Mouse (Mus musculus) liver, adult (tissue): ENCODE data around the gene Frmd5.

Source experiments
- GATA4 ChIP-seq: IDR thresholded peaks from 2 replicates; pipeline ENCODE4 v1.6.1; 2014; ENCODE audit warnings: mild to moderate bottlenecking, low read length; ENCODE audit not compliant: insufficient replicate concordance

Gene Frmd5

GRCm38 (mm10) chr2:121588309-121588694, 218.6 kb downstream of the Frmd5 start:
- no peak for TF ChIP-seq GATA4

GRCm38 (mm10) chr2:121587523-121588308, 219.2 kb downstream of the Frmd5 start:
- TF ChIP-seq GATA4, result no peak

- TF ChIP-seq GATA4, result no peak
Measured at GRCm38 (mm10) chr2:121584705-121585104, 222.2 kb downstream of the Frmd5 start.

GRCm38 (mm10) chr2:121583468-121584116, 223.3 kb downstream of the Frmd5 start:
- TF ChIP-seq GATA4, result peak; percentile 78; the same call in 1 of the 2 replicates

GRCm38 (mm10) chr2:121582809-121583376, 224.0 kb downstream of the Frmd5 start:
- no peak for TF ChIP-seq GATA4

GRCm38 (mm10) chr2:121575741-121576201, 231.1 kb downstream of the Frmd5 start:
- no peak for TF ChIP-seq GATA4

- no peak for TF ChIP-seq GATA4
Measured at GRCm38 (mm10) chr2:121574066-121574630, 232.7 kb downstream of the Frmd5 start.

GRCm38 (mm10) chr2:121571780-121572179, 235.1 kb downstream of the Frmd5 start:
- TF ChIP-seq GATA4, result no peak

GRCm38 (mm10) chr2:121570999-121571655, 235.8 kb downstream of the Frmd5 start:
- no peak for TF ChIP-seq GATA4

GRCm38 (mm10) chr2:121570049-121570448, 236.8 kb downstream of the Frmd5 start:
- TF ChIP-seq GATA4, result no peak

GRCm38 (mm10) chr2:121565911-121566310, 241.0 kb downstream of the Frmd5 start:
- no peak for TF ChIP-seq GATA4

GRCm38 (mm10) chr2:121563117-121563516, 243.8 kb downstream of the Frmd5 start:
- TF ChIP-seq GATA4, result no peak

- no peak for TF ChIP-seq GATA4
Measured at GRCm38 (mm10) chr2:121551271-121551670, 255.6 kb downstream of the Frmd5 start.

GRCm38 (mm10) chr2:121549630-121550029, 257.3 kb downstream of the Frmd5 start:
- no peak for TF ChIP-seq GATA4

- TF ChIP-seq GATA4, result no peak
Measured at GRCm38 (mm10) chr2:121544829-121545228, 262.1 kb downstream of the Frmd5 start.
